Mouse (Mus musculus): ENCODE data around the gene Smndc1. TPM values are rescaled to one million over a fixed set of nuclear protein-coding genes. Genes with fewer than 3 reads are reported as not detected.

Gene Smndc1
- 10 to 100 TPM in 1 of 2 experiments, 1 to 10 TPM in 1; 8.0 to 21.1 TPM for polyA plus RNA-seq (2012; fragmentation: generic; extraction: Trizol)

GRCm38 (mm10) chr19:53390495-53391007, at the start of gene Smndc1:
TSS of gene Smndc1 (minus strand) at chr19:53390578.

GRCm38 (mm10) chr19:53371666-53372065, 18.7 kb downstream of the Smndc1 start, which contains the start of gene Gm10197:
TSS of gene Gm10197 (minus strand) at chr19:53371766.

Other genes with a start within 250 kb of the Smndc1 start
- gene Mxi1, start 80.1 kb downstream of the Smndc1 start, polyA plus RNA-seq (2012; fragmentation: generic; extraction: Trizol): 10 to 100 TPM in 1 of 2 experiments, 1 to 10 TPM in 1; 2.1 to 18.1 TPM
- gene Gm10197, start 18.8 kb downstream of the Smndc1 start, polyA plus RNA-seq (2012; fragmentation: generic; extraction: Trizol): not detected
- gene Dusp5, start 138.5 kb upstream of the Smndc1 start, polyA plus RNA-seq (2012; fragmentation: generic; extraction: Trizol): 10 to 100 TPM in 1 of 2 experiments, 1 to 10 TPM in 1; 7.8 to 12.3 TPM
- 10 to 100 TPM; 16.7 to 32.8 TPM for gene Nutf2-ps1, start 198.5 kb upstream of the Smndc1 start, polyA plus RNA-seq (2012; fragmentation: generic; extraction: Trizol)
- 1 to 10 TPM; 1.9 to 7.8 TPM for gene Smc3, start 209.8 kb upstream of the Smndc1 start, polyA plus RNA-seq (2012; fragmentation: generic; extraction: Trizol)